Mouse (Mus musculus) T-helper 2 cell (primary cell): ENCODE data around the gene Nxpe4.

ENCODE experiments used
- in situ Hi-C: fragments of 300-600 bp; cut with MboI, MseI; formaldehyde crosslinking; loops from one replicate; pipeline ENCODE4 v1.15.1; 2025; ENCODE audit warnings: high pct_unique_total_duplicates

The Nxpe4 gene

DNA sequence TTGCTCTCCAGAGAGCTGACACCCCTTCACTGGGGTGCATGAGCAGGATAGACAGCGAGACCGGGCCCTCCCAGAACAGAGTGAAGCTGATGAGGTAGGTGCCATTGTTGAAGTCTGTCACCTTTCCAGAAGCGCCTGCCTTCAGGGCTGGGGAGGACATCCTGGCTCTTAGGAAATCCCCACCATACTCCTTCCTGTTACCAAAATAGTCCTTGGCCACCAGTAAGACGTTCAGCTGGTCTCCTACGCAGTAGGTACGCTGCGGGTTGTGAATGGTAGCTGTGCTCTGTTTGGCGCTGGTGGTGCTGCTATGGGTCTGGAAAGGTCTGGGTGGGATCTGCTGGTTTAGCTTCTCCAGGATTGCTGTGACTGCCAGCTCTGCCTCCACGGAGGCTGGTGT is 164.5 kb downstream of the Nxpe4 start:
- in situ Hi-C loops = no loop called here

DNA sequence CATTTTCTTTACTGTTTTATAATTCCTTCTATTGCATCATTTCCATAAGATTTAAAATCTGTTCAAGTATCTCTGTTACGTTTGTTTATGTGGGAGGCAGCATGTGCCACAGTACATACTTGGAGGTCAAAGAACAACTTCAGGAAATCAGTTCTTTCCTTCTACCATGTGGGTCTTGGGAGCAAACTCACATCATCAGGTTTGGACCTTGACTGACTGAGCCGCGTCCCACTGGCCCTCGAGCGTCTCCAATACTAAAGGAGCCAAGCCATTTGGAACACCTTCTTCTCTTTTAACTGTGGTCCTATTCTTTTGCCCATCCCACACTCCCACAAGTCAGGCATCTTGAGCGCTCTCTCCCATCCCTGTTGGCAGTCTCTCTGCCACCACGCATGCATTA is 167.8 kb downstream of the Nxpe4 start:
- in situ Hi-C loops = no loop called here

DNA sequence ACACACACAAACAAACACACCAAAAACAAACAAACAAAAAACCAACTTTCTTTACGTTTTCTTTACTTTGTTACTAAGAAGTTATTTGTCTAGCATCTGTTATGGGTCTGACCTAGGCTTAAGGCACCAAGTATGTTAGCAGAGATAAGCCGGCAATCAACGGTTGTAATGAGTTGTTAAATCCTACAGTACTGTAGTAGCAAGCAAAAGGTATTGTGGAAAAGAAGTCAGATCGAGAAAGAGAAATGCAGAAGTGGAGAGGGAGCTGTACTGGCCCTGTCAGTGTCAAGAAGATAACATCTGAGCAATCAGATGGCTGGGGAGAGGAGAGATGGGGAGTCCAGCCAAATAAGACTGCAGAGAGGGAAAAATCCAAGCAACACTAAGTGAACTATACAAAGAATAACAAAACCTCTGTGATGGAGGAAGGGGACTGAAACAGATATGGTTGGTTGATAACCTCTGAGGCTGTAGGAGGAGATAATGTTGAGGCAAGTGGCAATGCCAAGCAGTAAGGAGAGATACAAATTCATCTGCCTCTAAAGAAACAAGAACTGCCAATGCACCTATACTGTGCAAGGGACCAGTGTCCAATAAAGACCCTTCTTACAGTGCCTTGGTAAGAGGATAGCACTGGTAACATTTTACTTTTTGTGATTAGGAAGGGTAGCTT is 177.1 kb downstream of the Nxpe4 start:
- in situ Hi-C loops = no loop called here

DNA sequence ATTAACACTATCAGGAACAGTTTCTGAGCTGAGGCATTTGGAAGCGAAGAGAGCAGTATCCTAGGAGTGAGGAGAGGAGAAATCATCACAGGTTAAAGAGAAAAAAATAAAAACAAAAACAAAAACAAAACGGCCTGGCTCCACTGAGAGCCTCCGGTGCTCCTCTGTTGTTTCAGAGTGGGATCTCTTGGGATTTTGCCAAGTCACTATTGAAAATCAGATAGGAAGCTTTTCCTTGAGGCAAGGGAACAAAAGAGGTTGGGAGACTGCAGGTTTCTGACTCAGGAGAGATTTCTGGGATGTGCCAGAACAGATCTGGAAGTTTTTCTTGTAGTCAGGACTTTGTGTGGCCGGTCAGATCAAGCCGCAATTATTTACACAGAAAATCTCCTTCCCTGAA is 177.7 kb downstream of the Nxpe4 start:
- in situ Hi-C loops = no loop called here

DNA sequence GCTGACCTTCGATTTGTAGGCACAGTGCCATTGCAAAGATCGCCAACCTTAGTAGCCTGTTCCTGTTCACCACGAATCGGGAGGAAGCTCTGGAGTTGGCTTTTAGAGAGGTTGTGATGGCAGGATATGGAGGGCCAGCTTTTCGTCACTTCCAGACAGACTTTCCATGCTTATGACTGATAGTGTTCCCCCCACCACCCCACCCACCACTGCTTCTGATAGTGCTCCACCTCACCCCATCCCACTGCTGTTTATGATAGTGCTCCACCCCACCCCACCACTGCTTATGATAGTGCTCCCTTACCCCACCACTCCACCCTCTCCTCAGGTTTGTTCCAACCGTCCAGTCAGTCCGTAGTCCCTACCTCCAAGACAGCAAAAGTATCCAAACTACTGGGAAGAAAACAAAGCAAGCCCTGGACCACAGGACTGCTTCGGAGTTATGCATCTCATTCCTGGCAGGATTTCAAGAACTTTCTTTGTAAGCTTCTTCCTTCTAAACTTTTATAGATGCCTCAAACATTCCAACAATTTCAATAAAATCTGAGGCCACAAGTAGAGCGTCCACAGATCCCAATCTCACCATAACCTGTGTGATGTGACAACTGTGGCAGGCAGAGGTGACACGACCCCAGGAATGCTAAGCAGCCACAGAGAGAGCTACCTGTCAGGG is 179.0 kb downstream of the Nxpe4 start:
- in situ Hi-C loops = loop anchor here (10.0 kb wide), 1 partner anchor 1396 kb away; no protein-coding TSS in a partner anchor

DNA sequence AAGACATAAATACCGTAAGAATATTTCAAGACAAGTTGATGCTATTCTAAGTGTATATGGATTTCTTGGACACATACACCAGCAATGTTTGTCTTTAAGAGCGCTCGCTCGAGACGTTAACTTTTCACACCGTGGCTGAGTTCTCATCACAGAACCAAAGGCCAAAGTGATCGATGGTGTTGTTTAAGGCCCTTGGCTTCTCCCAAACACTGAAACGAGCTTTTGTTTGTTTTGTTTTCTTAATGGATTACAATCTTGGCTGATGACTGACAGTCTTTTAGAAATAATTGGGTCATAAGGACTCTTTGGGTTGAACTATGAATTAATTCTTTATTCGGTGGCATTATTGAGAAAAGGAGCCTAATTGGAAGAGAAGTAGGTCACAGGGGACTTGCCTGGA is 183.6 kb downstream of the Nxpe4 start:
- in situ Hi-C loops = loop anchor here (10.0 kb wide), 1 partner anchor 1401 kb away; no protein-coding TSS in a partner anchor

DNA sequence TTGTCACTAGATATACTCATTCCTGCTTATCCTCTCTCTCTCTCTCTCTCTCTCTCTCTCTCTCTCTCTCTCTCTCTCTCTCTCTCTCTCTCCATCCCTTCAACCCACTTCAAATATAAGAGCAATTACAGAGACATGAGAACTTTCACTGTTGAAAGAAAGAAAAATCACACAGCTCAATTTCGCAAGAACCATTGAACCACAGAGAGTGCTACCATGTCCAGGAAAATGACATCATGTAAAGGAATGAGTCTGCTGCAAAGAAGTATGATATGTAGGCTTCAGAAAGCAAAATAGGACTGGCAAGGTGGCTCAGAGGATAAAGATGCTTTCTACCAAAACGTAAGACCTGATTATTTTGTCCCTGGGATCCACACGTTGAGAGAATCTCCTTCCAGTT is 184.0 kb downstream of the Nxpe4 start:
- in situ Hi-C loops = loop anchor here (10.0 kb wide), 1 partner anchor 1401 kb away; no protein-coding TSS in a partner anchor

DNA sequence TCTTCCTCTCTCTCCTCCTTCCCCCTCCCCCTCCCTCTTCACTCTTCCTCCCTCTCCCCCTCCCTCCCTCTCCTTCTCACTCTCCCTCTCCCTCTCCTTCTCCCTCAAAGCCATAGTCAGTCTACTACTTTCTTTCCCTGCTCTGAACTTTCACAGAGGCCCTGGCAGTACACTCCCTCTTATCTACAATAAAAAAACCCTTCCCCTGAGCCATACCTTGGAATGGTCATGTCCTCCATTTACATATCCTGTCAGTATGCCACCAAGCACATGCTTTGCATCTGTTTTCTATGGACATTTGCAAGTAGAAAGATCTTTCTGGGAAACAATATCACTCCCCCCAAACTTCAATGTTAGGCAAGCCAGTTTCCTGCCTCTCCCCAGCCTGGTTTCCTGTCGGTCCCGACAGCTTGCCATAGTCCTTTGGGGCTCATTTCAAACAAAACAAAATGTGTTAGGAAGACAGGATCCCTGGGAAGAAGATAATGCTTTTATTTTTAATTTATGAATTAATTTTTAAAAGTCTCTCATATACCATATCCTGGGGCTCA is 191.4 kb downstream of the Nxpe4 start, which contains the start of gene Nxpe2:
Nxpe2 (minus strand) TSS at position 307 of the 551 bp plus-strand sequence.
- in situ Hi-C loops = no loop called here

DNA sequence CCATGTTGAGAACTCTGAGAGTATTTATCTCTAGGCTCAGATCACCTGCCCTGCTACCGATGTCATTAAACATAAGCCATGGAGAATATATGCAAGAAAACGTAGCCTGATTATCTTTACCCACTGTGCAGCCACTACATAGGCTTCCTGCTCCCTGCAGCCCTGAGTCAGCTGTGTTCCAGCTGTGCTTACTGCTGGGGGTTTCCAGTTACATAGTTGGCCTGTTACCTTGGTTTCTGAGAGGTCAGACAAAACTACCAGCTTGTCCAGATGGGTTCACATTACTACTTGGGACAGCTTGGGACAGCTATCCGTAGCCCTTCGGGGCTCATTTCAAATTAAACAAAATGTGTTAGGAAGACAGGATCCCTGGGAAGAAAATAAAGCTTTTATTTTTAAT is 192.3 kb downstream of the Nxpe4 start:
- in situ Hi-C loops = no loop called here

DNA sequence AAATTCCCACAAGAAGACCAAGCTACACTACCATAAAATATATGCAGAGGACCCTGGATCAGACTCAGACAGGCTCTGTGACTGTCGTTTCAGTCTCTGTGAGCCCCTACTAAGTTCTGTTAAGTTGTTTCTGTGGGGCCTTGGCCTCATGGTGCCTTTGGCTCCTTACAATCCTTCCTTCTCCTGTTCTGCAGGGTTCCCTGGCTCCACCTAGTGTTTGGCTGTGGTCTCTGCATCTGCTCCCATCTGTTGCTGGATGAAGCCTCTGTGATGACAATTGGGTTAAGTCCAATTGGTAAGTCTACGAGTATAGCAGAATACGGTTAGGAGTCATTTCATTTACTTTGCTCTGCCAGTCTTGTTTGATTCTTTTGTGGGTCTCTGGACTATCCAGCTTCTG is 193.0 kb downstream of the Nxpe4 start:
- in situ Hi-C loops = no loop called here

DNA sequence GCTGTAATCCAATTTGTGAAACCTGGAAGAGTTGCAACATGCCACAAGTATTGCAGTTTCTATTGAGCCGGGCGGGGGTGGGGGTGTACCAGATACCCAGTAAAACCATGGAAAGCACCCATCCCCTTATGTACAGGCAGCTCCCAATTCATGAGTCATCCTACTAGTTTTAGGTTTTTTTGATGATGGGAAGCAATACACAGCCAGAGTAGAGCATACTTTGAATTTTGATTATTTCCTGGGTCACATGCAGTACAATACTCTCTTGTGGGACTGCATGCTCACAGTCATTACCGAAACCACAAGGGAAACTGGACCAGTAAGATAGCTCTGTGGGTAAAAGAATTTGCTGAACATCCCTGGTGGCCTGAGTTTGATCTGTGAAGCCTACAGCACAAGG is 195.3 kb downstream of the Nxpe4 start:
- in situ Hi-C loops = no loop called here

DNA sequence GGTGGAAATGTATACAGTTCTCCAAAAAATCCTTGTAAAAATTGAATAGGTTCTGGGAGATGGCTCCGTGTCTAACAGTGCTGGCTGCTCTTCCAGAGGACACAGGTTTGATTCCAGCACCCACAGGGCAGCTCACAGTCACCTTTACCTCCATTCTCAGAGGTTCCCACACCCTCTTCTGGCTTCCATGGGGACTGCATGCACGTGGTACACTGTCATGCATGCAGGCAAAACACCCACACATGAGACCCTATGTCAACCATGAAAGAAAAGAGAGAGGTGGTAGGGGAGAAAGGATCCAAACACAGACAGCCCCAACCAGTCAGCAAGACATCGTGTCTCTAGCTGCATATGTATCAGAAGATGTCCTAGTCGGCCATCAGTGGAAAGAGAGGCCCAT is 199.0 kb downstream of the Nxpe4 start:
- in situ Hi-C loops = no loop called here

DNA sequence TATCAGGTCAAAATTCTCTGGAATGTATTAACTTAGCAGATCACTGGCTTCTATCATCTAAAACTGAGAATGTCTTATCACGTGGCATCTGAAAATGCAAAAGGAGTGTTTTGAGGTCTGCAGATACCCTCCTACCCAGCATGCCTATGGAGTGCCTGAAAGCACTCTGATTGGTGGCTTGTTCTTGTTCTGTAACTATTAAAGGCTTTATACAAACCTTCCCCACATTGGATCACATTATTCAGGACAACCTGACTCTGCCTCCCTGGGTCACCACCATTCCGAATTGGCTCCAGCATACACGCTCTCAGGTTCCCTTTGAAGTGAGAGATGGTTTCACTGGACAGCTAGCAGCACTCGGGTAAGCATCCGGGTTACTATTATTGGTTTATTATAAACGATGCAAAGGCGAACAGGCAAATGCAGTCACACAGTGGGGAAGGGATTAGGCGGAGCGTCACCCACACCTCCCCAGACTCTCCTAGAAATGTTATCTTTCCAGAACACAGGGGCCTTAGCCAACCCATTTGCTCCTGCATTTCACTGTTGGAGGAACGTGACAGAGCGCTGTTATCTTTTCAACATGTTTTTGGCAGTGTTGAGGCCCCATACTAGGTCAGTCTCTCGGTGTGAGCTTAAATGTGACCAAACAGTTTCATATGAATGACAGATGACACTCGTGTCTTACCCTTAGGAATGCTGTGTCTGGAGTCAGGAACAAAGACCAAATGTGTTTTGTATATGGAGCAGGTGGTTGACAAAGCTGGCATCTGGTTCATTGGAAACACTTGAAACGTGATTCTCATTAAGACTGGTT is 200.2 kb downstream of the Nxpe4 start:
- in situ Hi-C loops = no loop called here

DNA sequence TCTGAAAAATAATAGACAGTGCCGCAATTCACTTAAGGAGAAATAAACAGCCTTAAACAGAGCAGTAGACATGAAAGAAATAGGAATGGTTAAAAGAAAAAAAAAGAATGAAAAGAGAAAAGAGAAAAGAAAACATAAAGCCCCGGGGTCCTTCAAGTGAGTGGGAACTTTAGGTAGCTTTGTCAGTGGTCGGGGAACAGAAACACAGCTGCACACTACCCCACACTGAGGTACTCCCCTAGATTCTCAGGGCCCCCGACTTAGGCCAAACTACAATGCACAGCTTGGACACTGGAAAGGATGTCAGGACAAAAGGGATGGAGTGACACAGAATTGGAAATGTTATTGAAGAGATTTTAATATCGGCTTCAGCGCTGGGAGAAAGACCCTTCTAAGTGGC is 200.9 kb downstream of the Nxpe4 start:
- in situ Hi-C loops = no loop called here

DNA sequence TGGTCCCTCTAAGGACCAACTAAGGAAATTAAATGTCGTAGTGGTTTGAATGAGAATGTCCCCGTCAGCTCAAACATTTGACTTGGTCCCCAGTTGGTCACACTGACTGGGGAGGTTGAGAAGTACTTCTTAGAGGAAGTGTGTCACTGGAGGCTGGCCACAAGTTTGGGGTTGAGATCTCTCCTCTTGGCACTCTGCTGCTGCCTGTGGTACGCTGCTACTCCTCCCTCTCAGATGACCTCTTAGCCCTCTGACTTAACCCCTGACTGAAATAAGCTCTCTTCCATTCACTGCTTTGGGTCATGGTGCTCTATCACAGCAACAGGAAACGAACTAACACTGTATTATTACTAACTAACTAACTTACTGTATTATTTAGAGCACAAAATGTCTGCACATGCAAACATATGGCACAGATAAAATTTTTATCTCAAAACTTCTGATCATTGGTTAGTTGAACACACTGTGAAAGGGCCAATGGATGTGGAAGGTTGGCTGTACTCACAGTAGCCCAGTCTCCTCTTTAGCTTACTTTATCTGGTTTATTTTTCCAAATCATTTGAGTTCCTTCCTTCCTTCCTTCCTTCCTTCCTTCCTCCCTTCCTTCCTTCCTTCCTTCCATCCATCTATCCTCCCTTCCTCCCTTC is 211.5 kb downstream of the Nxpe4 start:
- in situ Hi-C loops = no loop called here

DNA sequence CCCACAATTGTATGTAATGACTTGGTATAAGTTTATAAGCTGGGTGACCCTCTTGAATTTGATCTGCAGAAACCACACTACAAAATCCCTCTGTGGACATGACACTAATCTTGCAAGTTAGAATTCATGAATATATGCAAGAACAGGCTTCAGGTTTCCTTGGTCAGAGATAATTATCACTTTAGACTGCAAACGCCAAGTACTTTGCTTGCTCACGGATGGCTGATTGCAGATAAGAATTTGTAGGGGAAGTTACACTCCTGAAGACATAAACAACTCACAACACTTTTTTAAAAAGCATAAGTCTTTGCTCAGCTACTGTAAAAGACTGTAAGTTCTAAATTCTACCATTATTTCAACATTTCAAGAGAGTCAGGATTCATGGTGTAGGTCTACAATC is 212.5 kb downstream of the Nxpe4 start:
- in situ Hi-C loops = no loop called here

DNA sequence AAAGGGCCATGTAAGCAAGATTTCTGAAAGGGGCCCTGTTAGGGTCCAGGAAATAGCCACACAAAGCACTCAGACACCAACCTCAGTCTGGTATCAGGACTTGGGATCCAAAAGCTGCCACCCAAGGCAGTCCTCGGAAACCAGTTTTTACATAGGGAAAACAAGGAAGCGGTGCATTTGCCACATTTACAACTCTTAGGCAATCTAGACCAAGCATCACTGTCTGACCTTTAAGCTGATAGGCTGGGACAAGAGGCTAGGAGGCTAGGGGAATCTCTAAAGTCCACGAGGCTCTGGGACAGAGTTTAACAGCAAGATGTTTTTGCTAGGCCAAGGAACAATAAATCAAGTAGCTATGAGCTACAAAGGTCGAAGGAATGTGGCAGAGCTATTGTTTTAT is 226.6 kb downstream of the Nxpe4 start:
- in situ Hi-C loops = no loop called here

DNA sequence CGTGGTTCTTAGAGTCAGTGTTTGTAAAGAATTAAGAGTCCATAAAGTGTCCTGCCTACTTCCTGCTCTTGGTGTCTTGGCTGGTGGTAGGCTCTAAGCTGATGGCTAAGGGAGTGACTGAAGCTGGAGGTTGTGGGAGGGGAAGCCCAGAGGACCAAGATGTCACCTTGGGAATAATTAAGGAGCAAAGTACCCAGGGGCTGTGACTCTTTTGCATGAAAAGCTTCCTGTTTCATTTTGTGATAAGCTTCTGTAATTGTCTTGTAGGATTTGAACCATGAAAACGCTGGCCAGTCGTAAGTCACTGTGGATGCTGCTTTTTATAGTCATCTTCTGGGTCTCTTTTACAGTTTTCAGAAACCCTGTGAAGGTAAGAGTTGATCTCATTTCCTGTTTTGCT is 228.2 kb downstream of the Nxpe4 start:
- in situ Hi-C loops = no loop called here

DNA sequence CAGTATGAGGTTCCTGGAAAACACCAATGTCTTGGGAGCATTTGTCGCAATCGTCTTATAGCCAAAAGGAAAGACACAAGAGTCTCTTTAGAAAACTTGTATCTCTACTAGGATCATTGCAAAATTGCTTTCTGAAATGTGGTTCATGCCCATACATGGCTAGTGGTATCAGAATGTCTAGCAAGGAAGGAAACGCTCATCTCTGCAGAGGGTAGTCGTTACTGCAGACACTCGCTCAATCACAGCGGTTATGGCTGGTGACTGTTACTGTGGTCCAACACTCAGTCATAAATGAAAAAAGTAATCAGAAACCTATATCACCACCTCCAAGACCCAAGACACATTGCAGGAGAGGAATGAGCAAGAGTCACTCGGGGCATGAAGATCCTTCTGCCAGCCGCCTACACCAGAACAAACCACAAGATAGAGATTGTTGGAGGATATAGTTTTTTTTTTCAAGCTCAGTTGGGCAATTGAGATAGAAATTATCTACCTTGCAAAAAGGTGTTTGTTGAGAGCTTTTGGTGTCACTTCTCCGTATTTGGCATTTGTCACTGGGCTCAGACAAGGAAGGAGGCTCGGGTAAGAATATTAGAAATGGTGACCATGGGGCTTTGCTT is 241.9 kb downstream of the Nxpe4 start:
- in situ Hi-C loops = loop anchor here (10.0 kb wide), 1 partner anchor 1019 kb away; no protein-coding TSS in a partner anchor

DNA sequence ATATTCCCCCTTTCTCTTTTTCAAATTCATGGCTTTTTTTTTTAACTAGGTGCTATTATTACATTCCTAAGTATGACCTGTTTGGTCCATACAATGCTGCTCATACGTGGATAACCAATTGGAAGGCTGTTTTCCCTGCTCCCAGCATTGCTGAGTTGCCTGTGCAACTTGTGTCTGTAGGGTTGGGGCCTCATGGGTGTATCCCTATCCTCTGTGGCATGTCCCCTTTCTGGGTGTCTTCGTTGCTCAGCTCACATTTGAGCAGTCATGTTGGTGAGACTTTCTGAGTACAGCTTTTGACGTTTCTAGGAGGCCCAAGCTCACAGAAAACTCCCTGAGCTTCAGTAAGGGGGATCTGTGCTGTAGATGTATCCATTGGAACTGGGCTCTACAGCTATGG is 242.9 kb downstream of the Nxpe4 start:
- in situ Hi-C loops = loop anchor here (10.0 kb wide), 1 partner anchor 1020 kb away; no protein-coding TSS in a partner anchor
